Mouse (Mus musculus) megakaryocyte, embryonic 14.5 days (primary cell): ENCODE measurements around the gene Gtpbp8.

Source experiments
- FLI1 ChIP-seq: IDR thresholded peaks from 2 replicates; pipeline ENCODE4 v1.6.1; 2012; ENCODE audit warnings: low read length, inconsistent platforms, mixed read lengths
- GATA1 ChIP-seq: IDR thresholded peaks from 3 replicates; pipeline ENCODE4 v1.6.1; 2012; ENCODE audit warnings: mixed read lengths, low read length, inconsistent platforms, borderline replicate concordance

- TF ChIP-seq GATA1 = no peak
- no peak for TF ChIP-seq FLI1
Observed at GRCm38 (mm10) chr16:44748007-44748406, 1.8 kb upstream of the Gtpbp8 start.
